Mouse (Mus musculus): ENCODE data around the gene 4932415D10Rik.

Gene 4932415D10Rik

DNA sequence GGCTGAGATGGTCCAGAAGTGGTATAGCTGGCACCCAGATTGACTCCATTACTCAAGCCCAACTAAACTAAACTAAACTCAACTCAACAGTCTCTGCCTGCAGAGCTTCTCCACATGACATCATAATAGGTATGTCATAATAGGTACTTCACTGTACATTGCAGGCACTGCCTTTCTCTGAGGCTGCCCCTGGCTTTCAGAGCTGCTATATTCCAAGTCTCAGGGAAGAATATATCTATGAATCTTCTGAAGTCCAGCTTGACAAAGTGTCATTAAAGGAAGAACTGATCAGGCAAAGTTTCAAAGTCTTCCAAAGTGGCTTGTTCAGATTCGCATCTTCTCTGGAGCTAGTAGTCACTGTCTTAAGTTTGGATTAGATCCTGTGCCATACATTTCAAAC, at the start of gene 4932415D10Rik:
Gene 4932415D10Rik (minus strand): TSS at position 101 of the 400 bp plus-strand sequence.
- WGBS: 97% methylated on average over 1 of the region's 1 CpGs

DNA sequence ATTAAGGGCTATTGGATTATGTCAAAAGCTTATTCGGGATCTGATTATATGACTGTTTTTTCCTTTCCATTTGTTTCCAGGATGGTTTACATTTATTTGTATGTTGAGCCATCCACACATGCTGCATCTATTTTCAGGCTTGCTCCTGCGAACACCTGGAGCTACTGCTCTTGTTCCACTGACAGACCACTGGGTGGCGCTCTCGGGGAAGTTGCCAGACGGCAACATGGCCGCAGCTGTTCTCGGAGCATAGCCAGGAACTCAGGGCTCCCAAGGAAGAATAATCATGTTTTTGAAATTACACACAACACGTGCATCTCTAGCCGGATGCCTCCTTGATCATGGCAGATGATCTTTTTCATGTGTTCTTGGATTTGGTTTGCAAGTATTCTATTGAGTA, 45.5 kb upstream of the 4932415D10Rik start:
- 88% methylated on average over 9 of the region's 9 CpGs for WGBS

DNA sequence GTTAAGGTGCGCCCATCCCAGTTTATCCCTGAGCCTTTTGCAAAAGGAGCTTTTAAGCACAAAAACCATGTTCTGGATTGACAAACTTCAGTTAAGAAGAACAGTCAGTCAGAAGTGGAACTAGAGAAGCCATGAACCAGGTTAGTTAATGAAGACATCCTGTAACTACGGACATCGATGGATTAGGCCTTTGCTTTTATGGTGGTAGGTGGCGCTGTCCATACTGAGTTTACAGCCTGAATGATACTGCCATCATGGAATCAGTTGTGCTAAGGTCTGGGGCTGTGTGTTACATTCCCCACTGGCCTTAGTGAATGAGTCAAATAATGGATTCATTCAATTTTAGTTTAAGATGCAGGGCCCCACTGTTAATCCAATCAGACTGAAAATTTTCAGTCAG, 39.0 kb upstream of the 4932415D10Rik start:
- WGBS: 99% methylated on average over 4 of the region's 4 CpGs

DNA sequence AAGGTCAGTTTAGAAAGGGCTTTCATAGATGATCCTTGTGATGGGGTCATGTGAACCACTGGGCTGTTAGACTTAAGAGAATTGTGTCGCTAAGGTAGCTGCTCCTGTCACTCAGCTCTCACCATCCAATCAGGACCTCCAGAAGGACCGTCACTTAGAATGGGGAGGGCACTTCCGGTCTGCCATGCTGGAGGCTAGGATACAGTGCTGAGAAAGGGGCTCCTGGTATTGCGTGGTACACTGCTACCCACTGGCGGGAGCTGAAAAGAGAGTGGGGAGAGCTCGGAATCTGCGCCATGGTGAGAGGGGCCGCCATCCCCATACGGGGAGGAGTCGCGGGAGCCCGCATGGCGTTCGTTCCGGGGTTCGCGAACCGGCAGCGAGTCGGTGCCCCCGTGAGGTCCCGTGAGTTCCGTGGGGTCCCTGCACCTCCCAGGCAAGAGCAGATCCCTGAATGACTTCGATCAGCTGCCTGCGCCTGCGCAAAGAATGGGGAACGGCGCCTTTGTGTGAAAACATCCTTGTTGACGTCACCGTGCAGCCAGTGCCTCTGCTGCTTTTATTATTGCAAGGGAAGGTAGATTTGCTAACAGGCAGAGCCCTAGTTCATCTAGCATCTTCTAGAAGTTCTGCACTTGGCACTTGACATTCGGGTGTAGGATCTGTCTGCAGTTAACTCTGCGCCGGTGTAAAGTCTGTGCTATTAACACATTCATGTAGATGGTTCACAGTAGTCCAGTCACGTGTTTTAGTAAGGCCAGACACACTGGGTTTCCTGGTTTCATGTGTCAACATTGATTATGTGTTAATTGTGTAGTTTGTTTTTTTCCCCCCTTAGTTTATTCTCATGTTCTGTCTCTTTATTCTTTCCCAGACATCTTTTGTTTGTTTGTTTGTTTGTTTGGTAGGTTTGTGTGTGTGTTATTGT, 38.0 kb upstream of the 4932415D10Rik start, which contains the start of gene Gm4924:
Gene Gm4924 (plus strand): TSS at position 173 of the 928 bp plus-strand sequence.
- 2% methylated on average over 34 of the region's 34 CpGs for WGBS

DNA sequence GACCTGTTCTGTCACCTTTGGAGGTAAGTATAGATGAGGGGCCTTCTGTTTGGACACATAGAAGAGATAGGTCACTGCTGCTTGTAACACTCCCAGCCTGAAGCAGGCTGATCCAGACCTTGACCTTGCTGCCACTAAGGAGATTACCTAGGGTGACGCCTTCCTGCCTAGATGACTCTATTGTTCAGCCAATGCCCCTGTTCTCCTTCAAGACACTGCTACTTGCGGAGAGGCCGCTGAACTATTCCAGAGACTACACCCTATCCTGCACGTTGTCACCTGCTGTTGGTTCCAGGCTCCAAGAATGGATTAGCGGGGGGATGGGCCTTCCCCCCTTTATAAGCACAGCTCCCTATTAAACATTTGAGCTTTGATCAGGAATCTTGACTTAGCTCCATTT, 13.4 kb upstream of the 4932415D10Rik start:
- 84% methylated on average over 5 of the region's 5 CpGs for WGBS

DNA sequence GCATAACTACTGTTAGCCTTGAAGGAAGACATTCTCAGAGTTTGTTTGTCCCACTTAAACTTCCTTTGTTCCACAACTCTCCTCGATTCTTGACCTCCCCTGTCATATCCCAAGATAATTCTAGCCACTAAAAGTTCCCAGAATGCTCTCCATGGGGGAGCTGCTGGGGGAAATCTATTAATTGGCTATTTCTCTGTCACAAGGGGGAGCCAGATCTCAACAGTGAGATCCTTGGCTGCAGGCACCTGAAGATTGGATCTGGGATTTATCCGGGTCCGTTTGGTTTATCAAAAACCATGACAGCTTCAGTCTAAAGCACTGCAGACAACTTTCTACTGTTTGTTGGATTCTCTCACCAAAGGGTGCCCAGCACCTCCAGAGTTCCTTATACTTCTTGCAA, 3.8 kb upstream of the 4932415D10Rik start:
- WGBS: 52% methylated on average over 3 of the region's 3 CpGs

DNA sequence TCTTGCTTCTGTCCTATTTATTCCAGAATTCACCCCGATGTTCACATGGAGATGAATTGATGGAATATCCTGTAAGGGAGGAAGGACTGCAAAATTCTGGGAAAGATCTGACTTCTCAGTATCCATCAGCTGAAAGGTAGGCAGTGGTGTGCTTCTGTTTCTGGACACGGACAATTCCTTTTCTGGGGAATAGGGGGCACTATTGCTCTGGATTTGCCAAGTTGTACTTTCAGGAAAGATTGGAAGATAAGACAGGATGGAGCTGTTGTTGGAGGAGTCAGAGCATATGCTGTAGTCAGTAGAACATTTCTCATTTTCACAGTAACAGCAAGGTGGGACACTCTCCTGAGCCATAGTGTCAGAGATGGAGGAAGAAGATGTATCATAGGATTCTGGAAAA, 19.9 kb downstream of the 4932415D10Rik start:
- 54% methylated on average over 2 of the region's 2 CpGs for WGBS

DNA sequence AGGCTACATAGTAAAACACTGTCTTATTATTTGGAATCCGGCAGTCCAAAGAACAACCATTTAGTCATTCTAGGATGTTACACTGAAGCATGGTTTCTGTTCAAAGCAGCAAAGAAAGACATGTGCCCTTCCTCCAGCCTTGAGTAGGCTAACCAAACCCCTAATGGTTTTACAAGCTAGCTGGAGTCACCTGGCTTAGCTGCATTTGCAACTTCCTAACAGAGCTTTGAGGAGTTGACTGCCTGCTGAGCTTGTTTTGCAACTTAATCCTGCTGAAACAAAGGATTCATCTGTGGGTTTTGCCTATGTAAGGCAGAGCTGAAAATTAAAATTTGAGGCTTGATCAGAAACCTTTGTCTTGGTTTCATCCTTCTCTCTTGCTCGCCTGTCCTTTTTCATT, 59.1 kb downstream of the 4932415D10Rik start:
- 76% methylated on average over 2 of the region's 2 CpGs for WGBS

DNA sequence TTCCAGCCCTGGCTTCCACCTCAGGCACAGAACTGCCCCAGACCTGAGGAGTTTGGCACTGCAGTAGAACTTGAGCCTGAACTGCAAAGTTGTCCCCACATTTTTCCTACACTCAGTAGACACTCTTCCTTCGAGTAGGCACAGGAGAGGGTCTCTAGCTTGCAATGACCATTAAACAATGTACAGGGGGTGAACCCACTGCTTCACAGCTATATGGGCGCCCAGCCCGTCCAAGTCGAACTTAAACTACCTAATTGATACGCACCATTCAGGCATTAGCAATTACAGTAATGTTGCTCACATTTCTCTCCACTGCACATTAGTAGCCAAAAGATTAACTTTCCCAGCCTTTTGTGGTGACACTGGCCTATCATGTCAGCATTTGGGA, 75.0 kb downstream of the 4932415D10Rik start:
- whole genome bisulfite sequencing: 58% methylated on average over 5 of the region's 5 CpGs

DNA sequence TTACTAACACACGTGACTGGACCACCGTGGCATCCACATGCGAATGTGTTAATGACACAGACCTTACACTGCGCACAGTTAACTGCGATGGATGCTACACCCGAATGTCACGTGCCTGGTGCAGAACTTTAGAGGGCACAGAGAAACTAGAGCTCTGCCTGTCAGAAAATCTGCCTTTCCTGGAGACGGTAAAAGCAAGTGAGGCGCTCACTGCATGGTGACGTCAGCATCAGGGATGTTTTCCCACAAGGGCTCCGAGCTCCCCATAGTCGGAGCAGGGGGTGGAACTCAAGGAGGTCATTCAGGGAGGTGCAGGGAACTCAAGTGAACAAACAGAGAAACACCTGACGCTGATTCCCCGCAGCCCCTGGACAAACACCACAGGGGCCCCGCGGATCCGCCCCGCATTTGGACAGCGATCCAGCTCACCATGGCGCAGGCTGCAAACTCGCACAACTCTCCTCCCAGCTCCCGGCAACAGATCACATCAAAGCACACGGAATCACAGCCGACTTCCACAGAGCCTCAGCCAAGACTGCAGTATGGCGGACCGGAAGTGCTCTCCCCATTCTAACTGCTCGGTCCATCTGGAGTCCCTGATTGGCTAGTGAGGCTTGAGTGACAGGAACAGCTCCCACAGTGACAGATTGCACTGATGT, 75.5 kb downstream of the 4932415D10Rik start, which contains the start of gene Zfp938:
Gene Zfp938 (minus strand): TSS at position 539 of the 659 bp plus-strand sequence.
- WGBS: under 1% methylated on average over 27 of the region's 27 CpGs

Data from cerebral cortex, adult 2 months (tissue).